Mouse (Mus musculus) gastrocnemius, postnatal 14 days (tissue): ENCODE results near the gene Palm. TPM values are rescaled to one million over a fixed set of nuclear protein-coding genes. Genes with fewer than 3 reads are reported as not detected.
"Not testable (repeated sequence)": the region's sequence is repeated elsewhere in the genome, so short reads cannot be mapped to it uniquely, and the experiment has no call there.

Experiments
- DNase-seq: peaks from one replicate; pipeline ENCODE4 v3.0.0; 2021; ENCODE audit warnings: mixed read lengths
- intact Hi-C: fragments of 180-260 bp; cut with DNase I; formaldehyde crosslinking; loops from one replicate; pipeline ENCODE4 v1.15.1; 2025; ENCODE audit warnings: low total_unique reads
- long read RNA-seq, 2 experiments: library from polyadenylated mRNA; stranded (forward); transcript quantifications; one replicate each; pipeline ENCODE4 v2.0.0; 2021
- total RNA-seq, 2 experiments: library from RNA; stranded (reverse); gene quantifications; 2 replicates each; pipeline ENCODE4 v1.2.3; 2021

Palm gene
- total RNA-seq = 10 to 100 TPM; 25.7 to 33.5 TPM
- long read RNA-seq, experiment 1, transcript Palm-201 (9 exons, 2,651 nt) = major isoform, 20 of 23 reads
- long read RNA-seq, experiment 1, partial matches to known transcripts = 1 of 23 reads
- long read RNA-seq, experiment 1, other reads (novel, unspliced or antisense) = 2 of 23 reads
- long read RNA-seq, experiment 2, transcript Palm-201 (9 exons, 2,651 nt) = major isoform, 20 of 32 reads
- long read RNA-seq, experiment 2, partial matches to known transcripts = 6 of 32 reads
- long read RNA-seq, experiment 2, other reads (novel, unspliced or antisense) = 5 of 32 reads

DNA sequence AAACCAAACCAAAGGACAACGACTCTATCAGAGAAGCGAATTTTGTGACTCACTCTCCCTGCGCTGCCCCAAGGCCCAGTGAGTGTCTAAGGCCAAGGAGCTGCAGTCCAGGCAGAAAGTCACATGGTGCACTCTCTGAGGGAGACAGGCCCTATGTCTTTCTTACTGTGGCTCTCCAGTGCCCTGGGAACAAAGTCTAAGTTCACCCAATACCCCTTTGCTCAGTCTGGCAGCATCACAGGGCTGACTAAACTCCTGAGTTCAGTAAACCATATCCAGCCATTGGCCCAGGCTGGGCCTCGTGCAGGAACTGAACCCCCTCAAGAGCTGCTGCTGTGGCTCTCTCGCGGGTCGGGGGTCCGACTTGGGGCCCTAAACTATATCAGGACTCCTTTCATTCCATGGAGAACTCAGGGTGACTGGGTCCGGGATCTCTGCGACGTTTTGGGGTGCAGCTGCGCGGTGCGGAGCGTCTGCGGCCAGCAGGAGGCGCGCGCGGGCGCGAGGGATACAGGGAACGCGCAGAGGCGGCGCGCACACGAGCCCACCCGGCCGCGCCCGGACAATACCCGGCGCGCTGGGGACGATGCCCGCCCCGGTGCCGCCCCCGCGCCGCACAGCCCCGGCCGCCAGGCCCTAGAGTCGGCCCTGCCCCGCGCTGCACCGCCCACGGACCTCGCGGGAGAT lies at the start of gene Palm:
Gene Palm (plus strand): TSS at position 522 of the 687 bp plus-strand sequence.
- DNase-seq = peak; percentile 76
- intact Hi-C loops = no loop called here

GRCm38 (mm10) chr10:79743650-79744365 lies 49.6 kb upstream of the Palm start:
- DNase-seq = no peak
- intact Hi-C loops = no loop called here

DNA sequence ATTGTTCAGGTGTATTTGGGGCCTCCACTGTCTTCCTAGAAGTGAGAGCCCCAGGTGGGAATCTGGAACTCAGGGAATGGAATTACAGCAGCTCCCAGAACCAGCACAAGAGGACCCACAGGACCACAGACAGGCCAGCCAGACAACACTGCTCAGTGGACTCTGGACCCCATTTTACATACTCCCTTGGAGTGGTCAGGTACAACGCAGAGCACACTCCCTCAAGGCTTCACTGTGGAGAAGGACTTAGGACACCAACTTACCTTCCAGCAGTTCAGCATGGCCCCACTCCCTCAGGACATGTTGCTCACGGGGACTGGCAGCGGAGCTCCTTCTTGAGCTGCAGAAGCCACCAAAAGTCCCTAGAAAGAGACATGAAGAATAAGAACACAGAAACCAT lies 48.0 kb upstream of the Palm start:
- intact Hi-C loops = no loop called here
- no peak for DNase-seq

- intact Hi-C loops = no loop called here
- DNase-seq = peak; percentile 95
These were observed 47.2 kb upstream of the Palm start, which contains the start of gene Polrmt for GRCm38 (mm10) chr10:79745898-79746773. Gene Polrmt (minus strand): TSS chr10:79746581.

DNA sequence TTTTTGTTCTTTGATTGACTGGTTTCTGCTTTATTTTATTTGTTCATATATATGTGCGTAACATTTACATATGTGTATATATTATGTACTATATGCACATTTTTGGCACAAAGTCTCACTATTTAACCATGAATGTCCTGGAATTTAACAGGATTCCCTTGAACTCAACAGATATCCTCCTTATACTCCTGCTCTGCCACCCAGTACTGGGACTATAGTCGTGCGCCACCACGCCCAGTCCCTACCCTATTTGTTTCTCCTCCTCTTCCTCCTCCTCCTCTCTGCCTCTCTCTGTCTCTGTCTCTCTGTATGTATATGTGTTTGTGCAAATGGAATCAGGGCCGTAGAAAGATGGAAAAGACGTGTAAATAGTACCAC lies 46.6 kb upstream of the Palm start:
- DNase-seq = no peak
- intact Hi-C loops = no loop called here

GRCm38 (mm10) chr10:79748496-79748895 lies 44.9 kb upstream of the Palm start:
- DNase-seq = no peak
- intact Hi-C loops = no loop called here

- peak; percentile 72 for DNase-seq
- intact Hi-C loops = no loop called here
These were observed 38.4 kb upstream of the Palm start, which contains the start of gene Fgf22 for GRCm38 (mm10) chr10:79754856-79755516. Gene Fgf22 (plus strand): TSS chr10:79755076.

DNA sequence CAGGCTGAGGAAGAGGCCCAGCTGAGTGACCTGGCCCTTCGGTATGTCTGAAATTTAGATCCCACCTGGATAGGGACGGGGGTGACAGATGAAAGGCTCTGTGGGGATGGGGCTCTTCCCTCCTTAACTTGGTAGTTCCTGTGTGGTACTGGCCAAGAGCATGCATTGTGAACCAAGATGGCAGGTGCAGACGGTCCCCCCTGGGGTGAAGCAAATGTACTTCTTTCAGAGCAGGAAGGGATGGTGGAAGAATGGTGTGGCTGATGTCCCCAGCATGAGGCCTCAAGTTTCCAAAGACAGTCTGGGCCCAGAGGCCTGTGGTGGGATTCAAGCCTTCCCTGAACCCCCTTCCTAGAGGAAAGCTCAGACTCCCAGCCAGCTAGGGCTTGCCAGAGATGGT lies 37.5 kb upstream of the Palm start:
- no peak for DNase-seq
- intact Hi-C loops = no loop called here

- intact Hi-C loops = no loop called here
- DNase-seq = no peak
These were observed 36.7 kb upstream of the Palm start for GRCm38 (mm10) chr10:79756660-79757059.

DNA sequence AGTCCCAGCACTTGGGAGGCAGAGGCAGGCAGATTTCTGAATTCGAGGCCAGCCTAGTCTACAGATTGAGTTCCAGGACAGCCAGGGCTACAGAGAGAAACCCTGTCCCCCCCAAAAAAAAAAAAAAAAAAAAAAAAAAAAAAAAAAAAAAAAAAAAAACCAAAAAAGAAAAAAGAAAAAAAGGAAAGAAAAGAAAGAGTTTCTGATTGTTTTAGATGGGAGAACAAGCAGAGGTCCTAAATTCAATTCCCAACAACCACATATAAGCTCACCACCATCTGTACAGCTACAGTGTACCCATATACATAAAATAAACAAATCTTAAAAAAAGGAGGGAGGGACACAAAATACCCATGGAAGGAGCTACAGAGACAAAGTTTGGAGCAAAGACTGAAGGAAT lies 33.7 kb upstream of the Palm start:
- intact Hi-C loops, DNase-seq: not testable (repeated sequence)

- DNase-seq = no peak
- intact Hi-C loops = no loop called here
These were observed 32.7 kb upstream of the Palm start for GRCm38 (mm10) chr10:79760603-79761143.

DNA sequence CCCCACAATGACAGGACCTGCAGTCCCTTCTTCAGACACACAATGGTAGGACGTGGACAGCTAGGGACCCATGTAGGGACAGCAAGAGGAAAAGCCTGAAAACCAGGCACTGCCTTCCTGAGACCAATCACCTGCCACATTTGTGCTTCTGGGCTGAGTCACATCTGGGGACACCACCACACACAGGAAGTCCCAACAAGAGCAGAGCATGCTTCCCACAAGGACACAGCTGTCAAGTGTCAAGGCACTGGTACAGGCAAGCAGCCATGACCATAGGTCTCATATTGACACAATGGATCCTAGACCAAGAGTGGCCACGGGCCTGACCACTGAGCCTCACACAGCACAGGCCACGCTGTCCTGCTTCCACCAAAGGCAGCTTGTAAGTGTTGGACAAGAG lies 30.5 kb upstream of the Palm start:
- no peak for DNase-seq
- intact Hi-C loops = no loop called here

DNA sequence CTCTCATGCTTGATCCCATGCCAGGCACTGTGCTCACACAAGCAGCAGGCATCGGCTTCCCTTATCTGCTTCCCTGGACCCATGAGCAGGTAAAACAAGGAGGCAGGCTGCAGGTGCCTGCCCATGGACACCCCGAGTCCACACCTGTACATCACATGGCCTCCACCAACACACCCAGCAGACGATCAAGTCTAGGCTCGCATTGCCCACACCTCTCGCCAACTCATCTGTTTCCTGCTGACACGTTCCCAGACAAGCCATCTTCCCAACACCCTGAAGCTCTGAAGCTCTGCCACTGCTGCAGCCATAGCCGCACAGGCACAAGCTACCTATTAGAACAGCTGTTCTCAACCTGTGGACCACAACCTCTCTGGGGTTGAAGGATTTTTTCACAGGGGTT lies 29.1 kb upstream of the Palm start:
- intact Hi-C loops = no loop called here
- no peak for DNase-seq

GRCm38 (mm10) chr10:79765228-79765745 lies 28.1 kb upstream of the Palm start:
- intact Hi-C loops = no loop called here
- no peak for DNase-seq

DNA sequence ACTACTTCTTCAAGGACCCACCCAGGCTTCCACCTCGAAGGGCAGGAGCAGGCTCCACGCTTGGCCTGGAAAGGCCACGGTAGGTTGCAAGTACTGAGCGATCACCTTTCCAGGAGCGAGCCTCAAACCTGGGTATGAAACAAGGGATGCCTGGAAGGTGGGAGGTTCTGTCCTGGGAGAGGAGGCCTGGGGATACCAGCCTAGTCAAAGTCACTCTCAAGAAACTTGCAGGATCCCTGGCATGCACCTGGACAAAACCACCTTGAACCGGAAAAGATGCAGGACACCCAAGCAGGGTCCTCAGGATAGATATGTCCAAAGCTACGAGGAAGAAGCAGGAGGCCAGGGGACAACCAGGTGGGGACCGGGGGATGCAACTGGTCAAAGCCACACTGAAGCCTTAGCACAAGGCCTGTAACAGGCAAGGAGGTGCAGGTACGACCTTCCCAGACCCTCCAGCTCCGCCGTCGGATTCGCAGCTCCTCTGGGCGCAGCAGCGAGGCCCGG lies 27.3 kb upstream of the Palm start:
- no peak for DNase-seq
- intact Hi-C loops = no loop called here

DNA sequence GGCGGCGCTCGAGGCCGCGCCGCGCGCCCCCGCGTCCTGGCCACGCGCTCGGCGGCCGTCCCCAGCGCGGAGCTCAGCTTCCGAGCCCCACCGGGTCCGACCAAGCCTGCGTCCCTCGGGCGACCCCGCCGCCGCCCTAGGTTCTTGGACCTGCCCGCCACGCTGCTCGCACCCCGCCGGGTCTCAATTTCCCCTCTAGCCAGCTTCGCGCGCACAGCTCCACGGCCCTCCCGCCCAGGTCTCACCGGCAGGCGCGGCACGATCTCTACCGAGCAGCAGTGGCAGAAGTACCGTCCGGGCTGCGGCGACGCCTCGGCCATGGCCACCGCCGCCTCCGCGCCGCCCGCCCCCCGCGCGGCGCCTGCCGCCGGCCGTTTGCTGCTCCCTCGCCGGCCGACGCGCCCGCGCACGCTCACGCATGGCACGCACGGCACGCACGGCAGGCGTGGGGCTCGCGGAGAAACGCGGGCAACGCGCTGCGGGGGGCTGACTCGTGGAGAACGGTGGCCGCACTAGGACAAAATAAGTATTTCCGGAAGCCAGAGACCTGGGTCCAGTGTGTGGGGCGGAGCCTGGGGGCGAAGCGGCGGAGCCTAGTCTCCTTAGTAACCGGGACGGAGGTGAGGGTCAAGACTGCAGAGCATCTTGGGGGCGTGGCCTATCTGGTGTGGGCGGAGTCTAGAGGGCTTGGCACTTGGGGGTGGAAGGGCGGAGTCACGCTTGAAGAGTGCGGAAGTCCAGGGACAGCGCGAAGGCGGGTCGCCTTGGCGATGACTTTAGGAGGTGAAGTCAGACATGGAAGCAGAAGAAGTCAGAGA lies 26.7 kb upstream of the Palm start, which contains the start of gene Rnf126:
Gene Rnf126 (minus strand): TSS at position 445 of the 818 bp plus-strand sequence.
- DNase-seq = peak; percentile 98
- intact Hi-C loops = no loop called here
